Mouse (Mus musculus): ENCODE data around the gene Asl. TPM values are rescaled to one million over a fixed set of nuclear protein-coding genes. Genes with fewer than 3 reads are reported as not detected.

Asl gene
- polyA plus RNA-seq, 1 experiment from 2014 or later, result 32.6 TPM

- H3K27ac ChIP-seq (replicated peaks; ENCODE audit: low read depth, low read length), result no peak overlapping the region
- H3K9ac ChIP-seq (replicated peaks; ENCODE audit: low read length), result no peak overlapping the region
- H3K36me3 ChIP-seq (ENCODE audit: control insufficient read depth, insufficient read depth, low read length), result peaks cover 10% of the 10 kb centered on the region
- no peaks in the 10 kb centered on the region for H3K27me3 ChIP-seq (ENCODE audit: control insufficient read depth, insufficient read depth, low read length)
- ATAC-seq (ENCODE audit: low FRiP score, low TSS enrichment), result no peak
- DNase-seq, result no peak
- H3K4me3 ChIP-seq (replicated peaks; ENCODE audit: low read depth, low read length), result no peak overlapping the region
- no peak overlapping the region for H3K4me2 ChIP-seq (ENCODE audit: low read length)
- no peaks in the 10 kb centered on the region for H3K9me3 ChIP-seq (ENCODE audit: control insufficient read depth, low read length)
- H3K4me1 ChIP-seq (ENCODE audit: control insufficient read depth, insufficient read depth, low read length), result no peaks in the 10 kb centered on the region
- 94% methylated on average over 4 of the region's 4 CpGs for WGBS
These were observed 57.6 kb downstream of the Asl start for GRCm38 (mm10) chr5:129971491-129971890.

- peak; percentile 18 for DNase-seq
- Histone ChIP-seq H3K27me3 (ENCODE audit: control insufficient read depth, insufficient read depth, low read length) (no peaks in the 10 kb centered on the region), H3K4me2 (ENCODE audit: low read length) (no peak overlapping the region), H3K27ac (replicated peaks; ENCODE audit: low read depth, low read length) (no peak overlapping the region), H3K9me3 (ENCODE audit: control insufficient read depth, low read length) (no peaks in the 10 kb centered on the region), H3K4me1 (ENCODE audit: control insufficient read depth, insufficient read depth, low read length) (no peaks in the 10 kb centered on the region), H3K9ac (replicated peaks; ENCODE audit: low read length) (no peak overlapping the region), H3K4me3 (replicated peaks; ENCODE audit: low read depth, low read length) (no peak overlapping the region), H3K36me3 (ENCODE audit: control insufficient read depth, insufficient read depth, low read length) (peaks cover 4% of the 10 kb centered on the region)
- no peak for ATAC-seq (ENCODE audit: low FRiP score, low TSS enrichment)
- WGBS, result 89% methylated on average over 7 of the region's 7 CpGs
These were observed 60.6 kb downstream of the Asl start for GRCm38 (mm10) chr5:129968417-129968816.

DNA sequence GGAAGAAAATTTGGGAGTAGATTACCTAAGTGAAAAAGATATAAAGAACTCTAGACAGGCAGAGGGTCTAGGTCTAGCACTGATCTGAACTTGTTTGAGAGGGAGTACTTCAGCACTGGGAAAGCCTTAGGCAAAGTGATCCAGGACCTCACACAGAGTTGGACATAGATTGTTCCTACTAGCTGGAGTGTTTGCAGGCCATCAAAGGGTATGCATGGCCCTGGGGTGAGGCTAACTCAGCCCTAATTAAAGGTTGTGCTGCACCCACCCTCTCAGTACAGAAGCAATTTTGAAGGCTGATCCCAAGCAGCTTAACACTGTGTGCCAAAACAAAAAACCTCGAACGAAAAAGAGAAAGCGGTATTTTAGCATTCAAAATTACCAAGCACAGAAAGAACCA lies 62.6 kb downstream of the Asl start:
- WGBS, result 92% methylated on average over 3 of the region's 3 CpGs

DNA sequence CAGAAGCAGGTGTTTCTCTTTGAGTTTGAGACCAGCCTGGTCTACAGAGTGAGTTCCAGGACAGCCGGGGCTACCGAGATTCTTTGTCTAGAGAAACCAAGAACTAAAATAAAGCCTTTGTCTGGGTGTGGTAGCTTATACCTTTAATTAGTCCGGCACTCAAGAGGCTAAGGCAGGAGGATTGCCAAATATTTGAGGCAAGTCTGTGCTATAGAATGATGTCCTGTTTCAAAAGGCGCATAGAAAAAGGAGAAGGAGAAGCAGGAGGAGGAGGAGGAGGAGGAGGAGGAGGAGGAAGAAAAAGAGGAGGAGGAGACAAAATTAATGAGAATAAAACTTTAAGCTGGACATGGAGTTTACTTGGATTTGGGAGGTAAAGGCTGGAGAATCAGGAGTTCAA lies 65.8 kb downstream of the Asl start:
- no peak overlapping the region for H3K4me2 ChIP-seq (ENCODE audit: low read length)
- WGBS, result 81% methylated on average over 4 of the region's 4 CpGs
- H3K4me1 ChIP-seq (ENCODE audit: control insufficient read depth, insufficient read depth, low read length), result no peaks in the 10 kb centered on the region
- H3K27ac ChIP-seq (replicated peaks; ENCODE audit: low read depth, low read length), result no peak overlapping the region
- no peaks in the 10 kb centered on the region for H3K27me3 ChIP-seq (ENCODE audit: control insufficient read depth, insufficient read depth, low read length)
- no peaks in the 10 kb centered on the region for H3K9me3 ChIP-seq (ENCODE audit: control insufficient read depth, low read length)
- no peaks in the 10 kb centered on the region for H3K36me3 ChIP-seq (ENCODE audit: control insufficient read depth, insufficient read depth, low read length)
- no peak overlapping the region for H3K9ac ChIP-seq (replicated peaks; ENCODE audit: low read length)
- ATAC-seq (ENCODE audit: low FRiP score, low TSS enrichment) (no peak), DNase-seq (no peak)
- no peak overlapping the region for H3K4me3 ChIP-seq (replicated peaks; ENCODE audit: low read depth, low read length)

More for the DNA sequence above, 62.6 kb downstream of the Asl start:
- Histone ChIP-seq H3K9ac (replicated peaks; ENCODE audit: low read length) (no peak overlapping the region), H3K36me3 (ENCODE audit: control insufficient read depth, insufficient read depth, low read length) (peaks cover under 1% of the 10 kb centered on the region; the same call in 1 of the 2 replicates), H3K4me3 (replicated peaks; ENCODE audit: low read depth, low read length) (no peak overlapping the region), H3K4me1 (ENCODE audit: control insufficient read depth, insufficient read depth, low read length) (no peaks in the 10 kb centered on the region), H3K27ac (replicated peaks; ENCODE audit: low read depth, low read length) (no peak overlapping the region), H3K27me3 (ENCODE audit: control insufficient read depth, insufficient read depth, low read length) (no peaks in the 10 kb centered on the region), H3K4me2 (ENCODE audit: low read length) (no peak overlapping the region), H3K9me3 (ENCODE audit: control insufficient read depth, low read length) (no peaks in the 10 kb centered on the region)
- ATAC-seq (ENCODE audit: low FRiP score, low TSS enrichment) (no peak), DNase-seq (no peak)

Other genes starting within 250 kb of the Asl start
- 34.0 and 36.2 TPM in 2 replicates for gene Psph, start 241.8 kb downstream of the Asl start, polyA plus RNA-seq (2014; fragmentation: Nextera tagmentation; extraction: Ambion mirVana)
- gene Sumf2, start 182.3 kb downstream of the Asl start, polyA plus RNA-seq (2014; fragmentation: Nextera tagmentation; extraction: Ambion mirVana), result 21.7 and 30.6 TPM in 2 replicates
- 748 and 816 TPM in 2 replicates for gene Chchd2, start 141.8 kb downstream of the Asl start, polyA plus RNA-seq (2014; fragmentation: Nextera tagmentation; extraction: Ambion mirVana)
- 20.0 and 20.1 TPM in 2 replicates for gene Zbed5, start 133.5 kb downstream of the Asl start, polyA plus RNA-seq (2014; fragmentation: Nextera tagmentation; extraction: Ambion mirVana)
- 0.22 and 0.94 TPM in 2 replicates for gene Phkg1, start 130.7 kb downstream of the Asl start, polyA plus RNA-seq (2014; fragmentation: Nextera tagmentation; extraction: Ambion mirVana)
- gene Nupr1l, start 120.7 kb downstream of the Asl start, polyA plus RNA-seq (2014; fragmentation: Nextera tagmentation; extraction: Ambion mirVana), result 5.4 and 6.0 TPM in 2 replicates
- 26.5 and 31.3 TPM in 2 replicates for gene Vkorc1l1, start 87.3 kb downstream of the Asl start, polyA plus RNA-seq (2014; fragmentation: Nextera tagmentation; extraction: Ambion mirVana)
- 23.3 and 25.8 TPM in 2 replicates for gene Gusb, start 26.2 kb downstream of the Asl start, polyA plus RNA-seq (2014; fragmentation: Nextera tagmentation; extraction: Ambion mirVana)
- gene Crcp, start within 50 bp of the Asl start, polyA plus RNA-seq (2014; fragmentation: Nextera tagmentation; extraction: Ambion mirVana), result 54.8 and 72.9 TPM in 2 replicates
- gene Tpst1, start 44.1 kb upstream of the Asl start, polyA plus RNA-seq (2014; fragmentation: Nextera tagmentation; extraction: Ambion mirVana), result 41.5 and 55.8 TPM in 2 replicates
- gene Kctd7, start 115.6 kb upstream of the Asl start, polyA plus RNA-seq (2014; fragmentation: Nextera tagmentation; extraction: Ambion mirVana), result 14.8 and 15.5 TPM in 2 replicates
- gene Rabgef1, start 142.6 kb upstream of the Asl start, polyA plus RNA-seq (2014; fragmentation: Nextera tagmentation; extraction: Ambion mirVana), result 38.9 and 40.3 TPM in 2 replicates
- gene Tmem248, start 187.8 kb upstream of the Asl start, polyA plus RNA-seq (2014; fragmentation: Nextera tagmentation; extraction: Ambion mirVana), result 29.5 and 33.2 TPM in 2 replicates
- 44.1 and 56.8 TPM in 2 replicates for gene Sbds, start 226.3 kb upstream of the Asl start, polyA plus RNA-seq (2014; fragmentation: Nextera tagmentation; extraction: Ambion mirVana)
- 18.5 and 26.4 TPM in 2 replicates for gene Tyw1, start 226.4 kb upstream of the Asl start, polyA plus RNA-seq (2014; fragmentation: Nextera tagmentation; extraction: Ambion mirVana)

Measured in midbrain, embryonic 14.5 days (tissue).